Mouse (Mus musculus): ENCODE measurements around the gene Iah1. TPM values are rescaled to one million over a fixed set of nuclear protein-coding genes. Genes with fewer than 3 reads are reported as not detected.

The Iah1 gene
- polyA plus RNA-seq, 1 experiment from 2014 or later: 31.3 TPM

DNA sequence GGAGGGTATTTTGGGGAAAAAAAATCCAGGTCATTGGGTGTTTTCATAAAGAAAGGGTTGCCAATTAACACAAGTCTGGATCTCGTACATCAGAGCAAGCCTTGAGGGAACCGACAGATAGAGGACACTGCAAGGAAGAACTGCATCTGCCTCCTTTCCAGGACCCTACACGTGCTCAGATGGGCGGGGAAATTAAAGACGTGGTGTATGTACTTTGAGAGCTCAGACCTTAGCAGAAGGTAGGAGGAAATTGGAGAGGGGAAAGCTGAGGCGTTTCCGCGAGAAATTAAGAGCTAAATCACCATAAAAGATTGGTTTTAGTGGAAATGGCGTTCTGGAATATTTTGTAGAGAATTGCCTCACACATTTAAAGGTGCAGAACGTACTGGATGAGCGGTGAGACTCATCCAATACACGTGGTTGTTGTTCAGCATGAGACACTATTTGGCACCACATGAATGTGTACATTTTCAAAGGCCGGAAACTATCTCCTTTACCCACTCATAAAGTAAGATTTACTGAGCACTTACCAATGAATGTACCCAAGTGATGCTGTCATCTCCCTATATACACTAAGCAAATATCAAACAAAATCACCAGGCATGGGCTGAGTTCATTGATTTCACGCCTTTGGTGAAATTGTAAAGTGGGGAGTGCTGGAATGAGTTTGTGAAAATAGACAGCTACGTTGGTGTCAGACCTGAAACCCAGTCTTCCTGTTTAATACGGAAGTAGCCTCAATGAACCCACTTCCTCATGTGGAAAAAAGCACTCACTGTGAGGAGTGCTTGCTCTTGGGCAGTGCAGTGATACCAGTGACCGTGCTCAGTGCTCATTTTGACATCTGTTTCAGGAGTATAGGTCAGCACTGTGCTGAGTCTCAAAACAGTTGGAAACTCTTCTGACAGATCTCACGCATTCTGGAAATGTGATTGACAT, 29.2 kb upstream of the Iah1 start:
- Histone ChIP-seq H3K4me1 (ENCODE audit: control insufficient read depth, insufficient read depth, low read depth, low read length) (peaks cover 20% of the 10 kb centered on the region), H3K27me3 (replicated peaks; ENCODE audit: control insufficient read depth, insufficient read depth, low read length) (no peaks in the 10 kb centered on the region), H3K36me3 (ENCODE audit: control insufficient read depth, insufficient read depth, low read length) (0 out of 2 replicates have a peak, but pooled peaks cover 4% of the 10 kb centered on the region), H3K27ac (ENCODE audit: low read depth, low read length) (peak overlapping the region; percentile 81), H3K9ac (ENCODE audit: low read depth, low read length) (peak overlapping the region; percentile 69), H3K4me2 (ENCODE audit: low read length) (peak overlapping the region; percentile 70), H3K4me3 (ENCODE audit: low read length) (peak overlapping the region; percentile 93), H3K9me3 (ENCODE audit: control insufficient read depth, low read length) (no peaks in the 10 kb centered on the region)
- 34% methylated on average over 18 of the region's 18 CpGs for WGBS
- ATAC-seq: peak; percentile 56

DNA sequence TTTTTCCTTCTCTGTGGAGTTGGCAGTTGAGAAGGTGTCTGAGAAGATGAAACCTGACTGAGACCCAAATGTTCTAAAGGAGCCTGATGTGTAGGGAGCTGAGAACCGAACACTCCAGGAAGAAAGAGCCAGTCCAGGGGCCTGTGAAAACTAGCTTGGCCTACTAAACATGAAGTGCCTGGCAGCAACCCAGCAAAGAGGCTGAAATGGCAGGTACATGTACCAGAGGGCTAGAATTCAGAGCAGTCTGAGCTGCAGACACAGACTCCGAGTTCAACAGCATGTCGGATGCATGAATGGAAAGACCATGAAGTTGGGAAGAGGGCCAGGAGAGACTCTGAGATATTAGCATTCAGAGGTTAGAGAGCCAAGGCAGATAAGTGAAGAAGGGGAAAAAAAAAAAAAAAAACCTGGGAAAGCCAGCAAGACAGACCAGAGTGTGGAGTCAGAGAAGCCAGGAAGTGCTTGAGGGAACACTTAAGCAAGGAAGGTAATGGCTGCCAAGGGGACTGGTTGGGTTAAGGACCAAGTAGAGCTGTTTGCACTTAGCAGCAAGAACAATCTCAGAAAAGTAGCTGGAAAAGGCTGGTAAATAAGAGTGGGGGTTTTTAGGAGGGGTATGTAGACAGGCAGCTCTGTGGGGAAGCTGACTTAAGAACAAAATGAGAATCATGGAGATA, 27.3 kb upstream of the Iah1 start:
- 87% methylated on average over 3 of the region's 3 CpGs for WGBS
- Histone ChIP-seq H3K9ac (ENCODE audit: low read depth, low read length) (no peak overlapping the region), H3K4me1 (ENCODE audit: control insufficient read depth, insufficient read depth, low read depth, low read length) (peaks cover 20% of the 10 kb centered on the region), H3K9me3 (ENCODE audit: control insufficient read depth, low read length) (no peaks in the 10 kb centered on the region), H3K4me2 (ENCODE audit: low read length) (no peak overlapping the region), H3K4me3 (ENCODE audit: low read length) (no peak overlapping the region), H3K36me3 (ENCODE audit: control insufficient read depth, insufficient read depth, low read length) (peaks cover 17% of the 10 kb centered on the region), H3K27me3 (replicated peaks; ENCODE audit: control insufficient read depth, insufficient read depth, low read length) (no peaks in the 10 kb centered on the region), H3K27ac (ENCODE audit: low read depth, low read length) (no peak overlapping the region)
- no peak for ATAC-seq

DNA sequence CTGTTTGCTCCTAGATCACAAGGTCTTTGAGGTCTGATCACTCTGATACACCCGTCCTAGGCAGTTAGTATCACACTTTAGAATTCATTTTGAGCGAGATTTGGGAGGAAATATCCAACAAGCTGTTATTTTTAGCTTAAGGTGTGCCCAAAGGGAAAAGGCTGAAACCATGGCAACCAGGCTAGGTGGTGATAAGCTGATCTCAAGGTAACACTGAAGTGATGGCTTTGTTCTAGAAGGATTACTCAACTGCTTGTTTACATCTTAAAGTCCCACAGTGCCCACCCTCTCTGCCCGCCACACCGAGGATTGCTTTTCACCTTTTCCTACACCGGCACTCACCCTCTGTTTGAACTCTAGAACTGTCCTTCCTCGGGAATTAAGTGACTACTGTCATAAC, 26.5 kb upstream of the Iah1 start:
- WGBS: 87% methylated on average over 6 of the region's 6 CpGs
- Histone ChIP-seq H3K4me2 (ENCODE audit: low read length) (no peak overlapping the region), H3K9ac (ENCODE audit: low read depth, low read length) (no peak overlapping the region), H3K36me3 (ENCODE audit: control insufficient read depth, insufficient read depth, low read length) (peaks cover 21% of the 10 kb centered on the region), H3K4me1 (ENCODE audit: control insufficient read depth, insufficient read depth, low read depth, low read length) (peaks cover 20% of the 10 kb centered on the region), H3K4me3 (ENCODE audit: low read length) (no peak overlapping the region), H3K27me3 (replicated peaks; ENCODE audit: control insufficient read depth, insufficient read depth, low read length) (no peaks in the 10 kb centered on the region), H3K9me3 (ENCODE audit: control insufficient read depth, low read length) (no peaks in the 10 kb centered on the region), H3K27ac (ENCODE audit: low read depth, low read length) (no peak overlapping the region)
- no peak for ATAC-seq

DNA sequence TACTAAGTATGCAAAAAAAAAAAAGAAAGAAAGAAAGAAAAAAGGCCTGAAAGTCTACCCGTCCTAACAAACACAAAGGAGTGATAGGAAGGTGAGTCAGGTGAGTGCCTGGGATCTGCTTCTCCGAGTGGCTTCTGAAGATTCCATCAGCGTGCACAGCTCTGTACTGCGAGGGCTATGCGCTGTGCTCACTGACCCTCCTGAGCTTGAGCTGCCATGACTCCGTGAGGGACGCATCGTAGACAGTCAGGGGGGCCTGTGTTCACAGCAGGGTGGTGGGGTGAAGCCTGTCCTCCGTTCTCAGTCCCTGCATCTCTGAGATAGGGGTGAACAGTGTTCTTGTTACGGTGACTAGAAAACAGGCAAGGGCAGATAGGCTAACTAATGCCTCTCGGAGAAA, 17.3 kb upstream of the Iah1 start:
- H3K9ac ChIP-seq (ENCODE audit: low read depth, low read length): no peak overlapping the region
- peaks cover 64% of the 10 kb centered on the region for H3K36me3 ChIP-seq (ENCODE audit: control insufficient read depth, insufficient read depth, low read length)
- no peak for ATAC-seq
- H3K4me3 ChIP-seq (ENCODE audit: low read length): no peak overlapping the region
- H3K4me2 ChIP-seq (ENCODE audit: low read length): no peak overlapping the region
- no peaks in the 10 kb centered on the region for H3K9me3 ChIP-seq (ENCODE audit: control insufficient read depth, low read length)
- H3K4me1 ChIP-seq (ENCODE audit: control insufficient read depth, insufficient read depth, low read depth, low read length): no peaks in the 10 kb centered on the region
- WGBS: 93% methylated on average over 11 of the region's 11 CpGs
- no peaks in the 10 kb centered on the region for H3K27me3 ChIP-seq (replicated peaks; ENCODE audit: control insufficient read depth, insufficient read depth, low read length)
- no peak overlapping the region for H3K27ac ChIP-seq (ENCODE audit: low read depth, low read length)

DNA sequence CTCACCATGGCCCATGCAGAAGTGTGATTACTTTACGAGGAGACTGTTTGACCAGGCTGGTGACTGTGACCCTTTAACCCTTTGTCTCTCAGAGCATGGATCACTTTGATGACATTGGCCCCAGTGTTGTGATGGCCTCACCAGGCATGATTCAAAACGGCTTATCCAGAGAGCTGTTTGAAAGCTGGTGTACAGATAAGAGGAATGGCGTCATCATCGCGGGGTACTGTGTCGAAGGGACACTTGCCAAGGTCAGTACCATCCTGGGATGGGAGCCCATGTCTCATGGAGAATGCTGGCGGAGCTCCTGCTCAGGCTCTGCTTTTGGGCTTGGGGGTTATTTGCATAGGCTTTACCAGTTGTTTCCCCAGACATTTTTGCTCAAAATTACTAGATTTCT, 14.9 kb upstream of the Iah1 start:
- no peaks in the 10 kb centered on the region for H3K4me1 ChIP-seq (ENCODE audit: control insufficient read depth, insufficient read depth, low read depth, low read length)
- no peak overlapping the region for H3K4me2 ChIP-seq (ENCODE audit: low read length)
- 94% methylated on average over 7 of the region's 7 CpGs for WGBS
- ATAC-seq: no peak
- H3K27ac ChIP-seq (ENCODE audit: low read depth, low read length): no peak overlapping the region
- no peak overlapping the region for H3K4me3 ChIP-seq (ENCODE audit: low read length)
- no peak overlapping the region for H3K9ac ChIP-seq (ENCODE audit: low read depth, low read length)
- H3K36me3 ChIP-seq (ENCODE audit: control insufficient read depth, insufficient read depth, low read length): peaks cover 63% of the 10 kb centered on the region
- no peaks in the 10 kb centered on the region for H3K9me3 ChIP-seq (ENCODE audit: control insufficient read depth, low read length)
- H3K27me3 ChIP-seq (replicated peaks; ENCODE audit: control insufficient read depth, insufficient read depth, low read length): no peaks in the 10 kb centered on the region

DNA sequence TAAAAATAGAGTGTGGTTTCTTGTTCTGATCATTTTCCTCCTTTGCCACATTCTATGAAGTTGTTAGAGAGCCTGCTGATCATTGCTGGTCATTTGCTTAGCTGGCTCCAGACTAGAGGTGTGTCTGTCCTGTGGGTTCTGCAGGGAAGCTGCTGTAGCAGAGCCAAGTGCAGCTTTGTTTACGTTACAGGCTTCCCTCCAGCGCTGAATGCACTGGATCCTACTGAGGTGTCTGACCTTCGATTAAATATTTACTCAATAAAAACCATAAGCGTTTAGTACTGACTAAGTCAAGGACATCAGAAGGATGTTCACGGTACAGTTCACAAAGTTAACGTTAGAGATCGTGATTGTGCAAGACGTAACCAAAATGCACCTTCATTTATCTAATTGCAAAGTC, 14.3 kb upstream of the Iah1 start:
- Histone ChIP-seq H3K9me3 (ENCODE audit: control insufficient read depth, low read length) (no peaks in the 10 kb centered on the region), H3K4me1 (ENCODE audit: control insufficient read depth, insufficient read depth, low read depth, low read length) (no peaks in the 10 kb centered on the region), H3K4me3 (ENCODE audit: low read length) (no peak overlapping the region), H3K36me3 (ENCODE audit: control insufficient read depth, insufficient read depth, low read length) (peaks cover 64% of the 10 kb centered on the region), H3K27ac (ENCODE audit: low read depth, low read length) (no peak overlapping the region), H3K9ac (ENCODE audit: low read depth, low read length) (no peak overlapping the region), H3K27me3 (replicated peaks; ENCODE audit: control insufficient read depth, insufficient read depth, low read length) (no peaks in the 10 kb centered on the region), H3K4me2 (ENCODE audit: low read length) (no peak overlapping the region)
- 91% methylated on average over 8 of the region's 8 CpGs for WGBS
- ATAC-seq: no peak

DNA sequence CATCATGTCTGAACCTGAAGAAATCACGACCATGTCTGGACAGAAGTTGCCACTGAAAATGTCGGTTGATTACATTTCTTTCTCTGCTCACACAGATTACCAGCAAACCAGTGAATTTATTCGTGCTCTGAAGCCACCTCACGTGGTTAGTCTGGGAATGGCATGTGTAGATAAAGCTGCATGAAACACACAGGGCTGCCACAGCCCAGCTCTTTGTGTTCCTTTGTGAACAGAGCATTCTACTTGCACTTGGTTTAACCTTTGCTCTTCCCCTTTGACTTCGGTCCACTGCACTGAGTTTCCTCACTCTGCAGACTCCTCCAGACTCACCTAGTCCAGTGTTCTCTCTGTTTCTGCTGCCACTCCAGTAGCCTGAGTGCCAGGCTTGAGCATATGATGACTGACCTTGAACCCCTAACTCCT, 13.8 kb upstream of the Iah1 start:
- Histone ChIP-seq H3K27ac (ENCODE audit: low read depth, low read length) (no peak overlapping the region), H3K9ac (ENCODE audit: low read depth, low read length) (no peak overlapping the region), H3K4me2 (ENCODE audit: low read length) (no peak overlapping the region), H3K4me1 (ENCODE audit: control insufficient read depth, insufficient read depth, low read depth, low read length) (no peaks in the 10 kb centered on the region), H3K9me3 (ENCODE audit: control insufficient read depth, low read length) (no peaks in the 10 kb centered on the region), H3K4me3 (ENCODE audit: low read length) (no peak overlapping the region), H3K36me3 (ENCODE audit: control insufficient read depth, insufficient read depth, low read length) (peaks cover 62% of the 10 kb centered on the region), H3K27me3 (replicated peaks; ENCODE audit: control insufficient read depth, insufficient read depth, low read length) (no peaks in the 10 kb centered on the region)
- ATAC-seq: no peak
- 85% methylated on average over 5 of the region's 5 CpGs for WGBS

DNA sequence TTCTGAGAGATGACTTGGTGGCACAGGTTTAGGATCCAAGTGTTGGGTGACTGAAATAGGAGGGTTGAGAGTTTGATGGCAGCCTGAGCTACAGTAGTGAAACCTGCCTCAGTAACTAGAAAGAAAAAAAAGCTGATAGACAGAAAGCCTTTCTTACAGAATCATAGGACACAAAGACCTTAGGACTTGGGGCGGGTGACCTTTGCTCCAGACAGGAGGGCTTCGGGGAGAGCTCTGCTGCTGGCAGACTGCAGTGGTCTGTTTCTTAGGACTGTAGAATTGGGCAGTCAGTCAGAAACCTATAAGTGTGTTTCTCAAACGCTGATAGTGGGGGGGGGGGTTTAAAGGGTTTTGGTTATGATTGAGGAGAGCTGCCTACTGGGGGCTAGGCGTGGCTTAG, 10.4 kb upstream of the Iah1 start:
- no peak overlapping the region for H3K4me3 ChIP-seq (ENCODE audit: low read length)
- no peaks in the 10 kb centered on the region for H3K27me3 ChIP-seq (replicated peaks; ENCODE audit: control insufficient read depth, insufficient read depth, low read length)
- H3K4me2 ChIP-seq (ENCODE audit: low read length): no peak overlapping the region
- no peak for ATAC-seq
- no peaks in the 10 kb centered on the region for H3K4me1 ChIP-seq (ENCODE audit: control insufficient read depth, insufficient read depth, low read depth, low read length)
- peaks cover 58% of the 10 kb centered on the region for H3K36me3 ChIP-seq (ENCODE audit: control insufficient read depth, insufficient read depth, low read length)
- 87% methylated on average over 4 of the region's 4 CpGs for WGBS
- H3K9ac ChIP-seq (ENCODE audit: low read depth, low read length): no peak overlapping the region
- H3K9me3 ChIP-seq (ENCODE audit: control insufficient read depth, low read length): no peaks in the 10 kb centered on the region
- H3K27ac ChIP-seq (ENCODE audit: low read depth, low read length): no peak overlapping the region

DNA sequence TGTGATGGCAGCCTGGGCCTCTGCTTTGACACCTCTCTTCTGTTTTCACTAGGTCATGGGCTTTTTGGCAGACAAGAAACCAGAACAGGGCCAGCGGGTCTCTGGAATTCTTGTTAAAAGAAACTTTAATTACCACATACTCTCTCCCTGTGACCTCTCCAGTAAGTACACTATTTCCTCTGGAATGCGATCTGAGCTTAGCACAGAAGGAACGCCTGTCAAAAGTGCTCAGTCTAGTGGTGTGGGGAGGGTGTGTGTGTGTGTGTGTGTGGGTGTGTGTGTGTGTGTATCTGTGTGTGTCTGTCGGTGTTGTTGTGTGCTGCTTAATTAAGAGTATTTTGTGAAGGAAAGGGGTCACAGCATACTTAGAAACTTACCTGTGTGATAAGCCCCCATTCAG, 9.5 kb upstream of the Iah1 start:
- H3K27ac ChIP-seq (ENCODE audit: low read depth, low read length): no peak overlapping the region
- ATAC-seq: no peak
- H3K9ac ChIP-seq (ENCODE audit: low read depth, low read length): no peak overlapping the region
- no peaks in the 10 kb centered on the region for H3K9me3 ChIP-seq (ENCODE audit: control insufficient read depth, low read length)
- no peak overlapping the region for H3K4me2 ChIP-seq (ENCODE audit: low read length)
- H3K4me3 ChIP-seq (ENCODE audit: low read length): no peak overlapping the region
- peaks cover 58% of the 10 kb centered on the region for H3K36me3 ChIP-seq (ENCODE audit: control insufficient read depth, insufficient read depth, low read length)
- 91% methylated on average over 4 of the region's 4 CpGs for WGBS
- no peaks in the 10 kb centered on the region for H3K27me3 ChIP-seq (replicated peaks; ENCODE audit: control insufficient read depth, insufficient read depth, low read length)
- no peaks in the 10 kb centered on the region for H3K4me1 ChIP-seq (ENCODE audit: control insufficient read depth, insufficient read depth, low read depth, low read length)
